Mouse (Mus musculus): Measurements from ENCODE around the gene Efcab1. TPM values are rescaled to one million over a fixed set of nuclear protein-coding genes. Genes with fewer than 3 reads are reported as not detected.
"Not testable (repeated sequence)": the region's sequence is repeated elsewhere in the genome, so short reads cannot be mapped to it uniquely, and the experiment has no call there.

Gene Efcab1
- polyA plus RNA-seq, 1 experiment = 0.22 TPM

DNA sequence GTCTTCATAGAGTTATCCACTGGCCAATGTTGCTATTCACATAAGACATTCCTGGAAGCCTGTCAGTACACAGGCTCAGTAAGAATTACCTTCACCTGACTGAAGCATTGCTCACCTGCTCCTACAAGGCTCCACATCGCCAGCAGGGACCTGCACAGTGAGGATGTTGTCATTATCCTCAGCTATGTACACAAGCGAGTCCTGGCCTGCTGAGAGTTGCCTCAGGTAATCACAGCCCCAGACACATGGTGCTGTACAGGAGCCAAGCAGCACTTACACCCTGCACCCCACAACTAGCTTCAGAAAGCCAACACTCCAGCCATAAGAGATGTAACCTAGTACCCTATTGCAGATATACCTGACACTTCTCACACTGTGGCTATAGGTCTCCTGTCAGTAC, 37.1 kb downstream of the Efcab1 start:
- no peak for DNase-seq
- no peak for TF ChIP-seq POLR2A (IDR thresholded peaks at IDR 0.05; ENCODE audit: control insufficient read depth, extremely low read depth, insufficient read depth, low read length, poor library complexity)
- TF ChIP-seq CTCF (IDR thresholded peaks at IDR 0.05; ENCODE audit: borderline replicate concordance, control insufficient read depth, extremely low read depth, insufficient read depth, low read length, poor library complexity) = no peak
- no peak overlapping the region for H3K4me3 ChIP-seq (ENCODE audit: control insufficient read depth, insufficient read depth, low read length)
- no peaks in the 10 kb centered on the region for H3K4me1 ChIP-seq (replicated peaks; ENCODE audit: control insufficient read depth, insufficient read depth, low read length)
- no peaks in the 10 kb centered on the region for H3K27me3 ChIP-seq (ENCODE audit: control insufficient read depth, insufficient read depth, low read length)
- H3K36me3 ChIP-seq (ENCODE audit: control insufficient read depth, insufficient read depth, low read length) = no peaks in the 10 kb centered on the region
- 82% methylated on average over 2 of the region's 2 CpGs for WGBS
- H3K27ac ChIP-seq (ENCODE audit: control insufficient read depth, insufficient read depth, low read length) = no peak overlapping the region

DNA sequence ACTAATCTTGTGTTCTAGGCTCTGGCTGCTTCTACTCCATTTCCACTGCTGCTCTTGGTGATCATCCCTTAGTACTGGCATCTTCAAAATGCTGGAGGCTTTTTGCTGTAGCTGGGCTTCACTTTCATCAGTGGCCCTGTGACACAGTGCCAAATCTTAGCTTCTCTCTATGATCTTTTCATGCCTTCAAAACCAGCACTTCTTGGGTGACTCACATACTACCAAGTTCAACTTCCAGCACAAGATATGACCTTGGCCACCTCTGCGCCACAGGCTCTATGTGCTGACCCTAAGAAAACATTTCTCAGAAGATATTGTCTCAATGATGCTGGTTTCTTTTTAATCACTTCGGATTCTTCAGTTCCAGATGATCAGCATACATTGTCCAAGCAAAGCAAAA, 41.2 kb downstream of the Efcab1 start:
- not testable (repeated sequence) for H3K4me1 ChIP-seq (replicated peaks; ENCODE audit: control insufficient read depth, insufficient read depth, low read length); DNase-seq; H3K27me3 ChIP-seq (ENCODE audit: control insufficient read depth, insufficient read depth, low read length); H3K27ac ChIP-seq (ENCODE audit: control insufficient read depth, insufficient read depth, low read length); H3K4me3 ChIP-seq (ENCODE audit: control insufficient read depth, insufficient read depth, low read length); H3K36me3 ChIP-seq (ENCODE audit: control insufficient read depth, insufficient read depth, low read length)
- WGBS = 87% methylated on average over 2 of the region's 2 CpGs

DNA sequence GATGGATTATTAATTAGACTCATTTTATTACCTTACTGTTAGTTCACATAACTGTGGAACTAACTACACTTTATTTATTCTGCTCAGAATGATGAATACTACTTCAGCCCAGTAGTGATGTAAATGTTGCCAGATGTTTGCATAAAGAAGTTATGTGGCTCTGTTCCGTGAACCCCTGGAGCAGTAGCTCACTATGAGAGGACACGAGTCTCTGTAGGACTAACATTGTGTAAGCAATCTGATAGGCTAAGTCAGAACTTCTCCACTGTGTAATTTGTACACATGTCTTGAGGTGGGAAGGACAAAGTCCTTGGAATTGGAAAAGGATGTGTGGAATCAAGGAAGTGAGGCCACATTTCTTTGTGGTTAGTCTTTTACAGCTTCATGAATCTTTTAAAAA, 45.5 kb downstream of the Efcab1 start:
- WGBS = 96% methylated on average over 2 of the region's 2 CpGs
- no peaks in the 10 kb centered on the region for H3K36me3 ChIP-seq (ENCODE audit: control insufficient read depth, insufficient read depth, low read length)
- no peak for DNase-seq

DNA sequence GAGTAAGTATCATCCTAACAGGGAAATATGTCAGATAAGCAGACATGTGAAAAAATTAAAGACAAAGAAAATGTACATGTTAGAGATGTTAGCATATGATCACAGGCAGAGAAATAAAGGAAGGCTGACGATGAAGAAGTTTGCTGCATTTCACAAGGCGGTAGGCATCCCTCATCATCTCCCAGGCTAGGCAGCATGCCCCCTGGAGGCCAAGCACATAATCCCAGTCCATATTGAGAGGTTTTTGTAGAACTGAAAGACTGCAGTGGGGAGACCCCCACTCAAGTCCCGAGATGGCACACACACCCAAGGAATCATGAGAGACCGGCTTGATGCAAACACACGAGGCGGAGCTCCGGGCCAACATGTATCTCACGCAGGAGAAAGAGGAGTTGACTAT, 53.3 kb downstream of the Efcab1 start:
- Histone ChIP-seq H3K36me3 (ENCODE audit: control insufficient read depth, insufficient read depth, low read length) (no peaks in the 10 kb centered on the region), H3K4me3 (ENCODE audit: control insufficient read depth, insufficient read depth, low read length) (no peak overlapping the region), H3K27me3 (ENCODE audit: control insufficient read depth, insufficient read depth, low read length) (no peaks in the 10 kb centered on the region), H3K4me1 (replicated peaks; ENCODE audit: control insufficient read depth, insufficient read depth, low read length) (no peaks in the 10 kb centered on the region), H3K27ac (ENCODE audit: control insufficient read depth, insufficient read depth, low read length) (no peak overlapping the region)
- DNase-seq = no peak
- WGBS = 96% methylated on average over 8 of the region's 8 CpGs
- no peak for TF ChIP-seq CTCF (IDR thresholded peaks at IDR 0.05; ENCODE audit: borderline replicate concordance, control insufficient read depth, extremely low read depth, insufficient read depth, low read length, poor library complexity)

More for the DNA sequence above, 45.5 kb downstream of the Efcab1 start:
- no peak overlapping the region for H3K27ac ChIP-seq (ENCODE audit: control insufficient read depth, insufficient read depth, low read length)
- TF ChIP-seq POLR2A (IDR thresholded peaks at IDR 0.05; ENCODE audit: control insufficient read depth, extremely low read depth, insufficient read depth, low read length, poor library complexity) (no peak), CTCF (IDR thresholded peaks at IDR 0.05; ENCODE audit: borderline replicate concordance, control insufficient read depth, extremely low read depth, insufficient read depth, low read length, poor library complexity) (no peak)
- no peak overlapping the region for H3K4me3 ChIP-seq (ENCODE audit: control insufficient read depth, insufficient read depth, low read length)
- no peaks in the 10 kb centered on the region for H3K4me1 ChIP-seq (replicated peaks; ENCODE audit: control insufficient read depth, insufficient read depth, low read length)
- H3K27me3 ChIP-seq (ENCODE audit: control insufficient read depth, insufficient read depth, low read length) = no peaks in the 10 kb centered on the region

DNA sequence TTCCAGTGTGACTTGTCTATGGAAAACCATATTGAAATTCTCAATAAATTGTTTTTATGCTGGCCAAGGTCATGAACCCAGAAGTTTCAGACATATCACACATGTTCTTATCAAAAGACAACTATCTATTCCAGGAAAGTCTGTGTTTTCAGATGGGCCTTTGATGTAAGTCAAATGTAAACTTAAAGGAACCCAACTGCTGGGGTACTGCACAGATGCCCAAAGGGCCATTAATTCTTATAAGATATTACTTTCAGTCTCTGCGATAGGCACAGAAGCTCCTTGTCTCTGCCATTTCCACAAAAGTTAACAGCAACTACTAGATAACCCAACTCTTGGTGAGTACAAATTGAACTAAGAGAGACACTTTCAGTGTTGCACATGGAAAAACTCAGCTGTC, 67.3 kb downstream of the Efcab1 start:
- WGBS = 95% methylated on average over 1 of the region's 1 CpGs
- Histone ChIP-seq H3K27me3 (ENCODE audit: control insufficient read depth, insufficient read depth, low read length) (no peaks in the 10 kb centered on the region), H3K27ac (ENCODE audit: control insufficient read depth, insufficient read depth, low read length) (no peak overlapping the region), H3K36me3 (ENCODE audit: control insufficient read depth, insufficient read depth, low read length) (no peaks in the 10 kb centered on the region), H3K4me3 (ENCODE audit: control insufficient read depth, insufficient read depth, low read length) (no peak overlapping the region), H3K4me1 (replicated peaks; ENCODE audit: control insufficient read depth, insufficient read depth, low read length) (no peaks in the 10 kb centered on the region)
- TF ChIP-seq CTCF (IDR thresholded peaks at IDR 0.05; ENCODE audit: borderline replicate concordance, control insufficient read depth, extremely low read depth, insufficient read depth, low read length, poor library complexity) = no peak
- no peak for TF ChIP-seq POLR2A (IDR thresholded peaks at IDR 0.05; ENCODE audit: control insufficient read depth, extremely low read depth, insufficient read depth, low read length, poor library complexity)
- no peak for DNase-seq

DNA sequence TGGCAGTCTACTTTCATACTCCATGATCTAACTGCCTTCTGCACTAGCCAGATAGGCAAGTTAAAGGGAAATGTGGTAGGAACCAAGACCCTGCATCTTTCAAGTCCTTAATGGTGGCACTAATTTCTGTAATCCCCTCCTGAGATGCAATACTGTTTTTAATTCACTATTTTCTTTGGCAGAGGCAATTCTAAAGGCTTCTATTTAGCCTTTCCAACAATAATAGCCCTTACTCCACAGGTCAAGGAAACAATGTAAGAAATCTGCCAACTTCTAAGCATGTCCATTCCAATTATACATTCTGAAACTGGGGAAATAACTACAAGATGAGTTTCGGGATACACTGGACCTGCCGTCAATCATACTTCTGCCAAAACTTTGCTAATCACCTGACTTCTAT, 72.8 kb downstream of the Efcab1 start:
- no peaks in the 10 kb centered on the region for H3K4me1 ChIP-seq (replicated peaks; ENCODE audit: control insufficient read depth, insufficient read depth, low read length)
- DNase-seq = no peak
- WGBS = 88% methylated on average over 2 of the region's 2 CpGs
- no peak overlapping the region for H3K27ac ChIP-seq (ENCODE audit: control insufficient read depth, insufficient read depth, low read length)
- H3K36me3 ChIP-seq (ENCODE audit: control insufficient read depth, insufficient read depth, low read length) = no peaks in the 10 kb centered on the region
- H3K4me3 ChIP-seq (ENCODE audit: control insufficient read depth, insufficient read depth, low read length) = no peak overlapping the region
- TF ChIP-seq POLR2A (IDR thresholded peaks at IDR 0.05; ENCODE audit: control insufficient read depth, extremely low read depth, insufficient read depth, low read length, poor library complexity) (no peak), CTCF (IDR thresholded peaks at IDR 0.05; ENCODE audit: borderline replicate concordance, control insufficient read depth, extremely low read depth, insufficient read depth, low read length, poor library complexity) (no peak)
- no peaks in the 10 kb centered on the region for H3K27me3 ChIP-seq (ENCODE audit: control insufficient read depth, insufficient read depth, low read length)

DNA sequence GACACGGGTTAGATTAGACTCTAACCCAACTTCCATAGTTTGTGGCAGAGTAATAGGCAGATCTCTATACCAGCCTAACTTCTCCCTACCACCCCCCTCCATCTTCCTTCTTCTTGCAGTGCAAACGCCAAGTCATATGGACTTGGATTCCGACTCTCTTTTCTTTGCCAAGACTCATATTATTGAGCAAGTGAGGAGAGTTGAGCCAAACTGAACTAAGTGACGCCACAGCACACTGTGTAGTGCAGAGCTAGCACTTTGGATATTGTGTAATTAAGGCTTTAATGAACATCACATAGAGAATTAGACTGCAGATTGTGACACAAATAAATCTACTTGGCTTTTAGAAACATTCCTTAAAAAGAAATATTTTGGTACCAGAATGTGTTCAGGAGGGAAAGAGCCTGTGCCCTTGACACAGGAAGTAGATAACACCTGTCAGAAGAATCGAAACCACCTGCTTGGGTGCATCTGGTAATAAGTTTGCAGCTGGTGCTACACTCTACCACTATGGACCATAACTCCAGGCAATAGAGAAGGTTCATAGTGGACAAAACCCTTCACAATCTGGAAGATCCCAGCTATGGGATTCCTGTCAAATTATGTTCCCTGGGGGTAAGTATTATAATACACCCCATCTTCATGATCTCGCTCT, 83.3 kb downstream of the Efcab1 start:
- DNase-seq = no peak
- H3K4me1 ChIP-seq (replicated peaks; ENCODE audit: control insufficient read depth, insufficient read depth, low read length) = no peaks in the 10 kb centered on the region
- TF ChIP-seq CTCF (IDR thresholded peaks at IDR 0.05; ENCODE audit: borderline replicate concordance, control insufficient read depth, extremely low read depth, insufficient read depth, low read length, poor library complexity) (no peak), POLR2A (IDR thresholded peaks at IDR 0.05; ENCODE audit: control insufficient read depth, extremely low read depth, insufficient read depth, low read length, poor library complexity) (no peak)

More for the DNA sequence above, 83.3 kb downstream of the Efcab1 start:
- H3K27me3 ChIP-seq (ENCODE audit: control insufficient read depth, insufficient read depth, low read length) = no peaks in the 10 kb centered on the region
- 80% methylated on average over 6 of the region's 6 CpGs for whole genome bisulfite sequencing
- no peak overlapping the region for H3K27ac ChIP-seq (ENCODE audit: control insufficient read depth, insufficient read depth, low read length)
- no peaks in the 10 kb centered on the region for H3K36me3 ChIP-seq (ENCODE audit: control insufficient read depth, insufficient read depth, low read length)
- H3K4me3 ChIP-seq (ENCODE audit: control insufficient read depth, insufficient read depth, low read length) = no peak overlapping the region
